Mouse (Mus musculus) lung, postnatal 0 days (tissue): ENCODE measurements at regions not wholly inside any gene's neighbourhood (a gene's known extent, or its start where the extent isn't known, plus 50 kb on each side); places are given as distances from the start of the nearest gene placed in this dataset.

ENCODE experiments used
- ATAC-seq: fragments of 200-750 bp; cut with Nextera tagmentation; 2 replicates; pipeline ENCODE4 v1.8.0; 2017; ENCODE audit warnings: moderate library complexity
- DNase-seq: peaks from one replicate; pipeline ENCODE4 v3.0.0-alpha.2; 2016; ENCODE audit warnings: low spot score
- H3K27ac ChIP-seq: fragments of 300-500 bp; sonication (generic); 2 replicates; pipeline ENCODE4 v1.5.1; 2014; ENCODE audit warnings: antibody characterized with exemption, mild to moderate bottlenecking, low read length, mixed read lengths
- H3K27me3 ChIP-seq: fragments of 300-500 bp; sonication (generic); replicated peaks from 2 replicates; pipeline ENCODE4 v1.6.1; 2014; ENCODE audit warnings: low read length, mixed read lengths; ENCODE audit not compliant: insufficient read depth
- H3K36me3 ChIP-seq: fragments of 300-500 bp; sonication (generic); 2 replicates; pipeline ENCODE4 v1.6.1; 2014; ENCODE audit warnings: low read length, mixed read lengths; ENCODE audit not compliant: insufficient read depth
- H3K4me1 ChIP-seq: fragments of 300-500 bp; sonication (generic); 2 replicates; pipeline ENCODE4 v1.6.1; 2014; ENCODE audit warnings: antibody characterized with exemption, low read depth, low read length, mixed read lengths; ENCODE audit not compliant: insufficient read depth
- H3K4me2 ChIP-seq: fragments of 300-500 bp; sonication (generic); replicated peaks from 2 replicates; pipeline ENCODE4 v1.6.1; 2014; ENCODE audit warnings: low read depth, mild to moderate bottlenecking, low read length, moderate library complexity, mixed read lengths
- H3K4me3 ChIP-seq: fragments of 300-500 bp; sonication (generic); 2 replicates; pipeline ENCODE4 v1.5.1; 2014; ENCODE audit warnings: low read depth, low read length
- H3K9ac ChIP-seq: fragments of 300-500 bp; sonication (generic); replicated peaks from 2 replicates; pipeline ENCODE4 v1.6.1; 2014; ENCODE audit warnings: low read depth, mild to moderate bottlenecking
- H3K9me3 ChIP-seq: fragments of 300-500 bp; sonication (generic); 2 replicates; pipeline ENCODE4 v1.6.1; 2016; ENCODE audit warnings: low read length, mixed read lengths
- CTCF ChIP-seq: IDR thresholded peaks from 2 replicates; pipeline ENCODE4 v1.5.1; 2016; ENCODE audit warnings: antibody characterized with exemption, mild to moderate bottlenecking
- EP300 ChIP-seq: IDR thresholded peaks from 2 replicates; pipeline ENCODE4 v1.6.1; 2016; ENCODE audit warnings: antibody characterized with exemption, mild to moderate bottlenecking, control low read depth
- WGBS: fragments of 180-500 bp; shearing (Covaris S2); extraction: QIAGEN DNeasy Blood & Tissue Kit; methylation state at CpG from one replicate; pipeline ENCODE4 v1.1.7; 2014; 5-methylcytosine and 5-hydroxymethylcytosine counted together

DNA sequence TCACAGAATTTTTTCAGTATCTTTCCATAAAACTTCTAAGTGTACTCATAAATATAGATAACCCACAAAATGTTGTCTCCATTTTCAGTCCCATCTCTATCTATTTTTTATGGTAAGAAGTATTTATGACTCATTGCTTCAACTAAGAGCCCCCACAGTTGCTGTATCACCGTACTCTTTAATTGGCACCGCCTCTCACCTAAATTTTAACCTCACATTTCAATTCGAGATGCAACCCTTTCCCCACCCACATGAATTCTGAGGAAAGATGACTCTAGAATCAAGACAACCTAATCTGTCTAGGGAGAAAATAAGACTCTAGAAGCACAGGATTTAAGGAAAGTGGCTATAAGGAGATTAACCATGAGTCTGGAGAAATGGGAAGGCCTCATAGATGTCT lies 223.7 kb upstream of the Isl1 start:
- Histone ChIP-seq H3K9me3 (no peaks in the 10 kb centered on the region), H3K27me3 (no peaks in the 10 kb centered on the region), H3K4me3 (no peak overlapping the region), H3K36me3 (no peaks in the 10 kb centered on the region), H3K4me2 (no peak overlapping the region), H3K4me1 (no peaks in the 10 kb centered on the region), H3K27ac (no peak overlapping the region), H3K9ac (no peak overlapping the region)
- 74% methylated on average over 3 of the region's 3 CpGs for WGBS
- TF ChIP-seq CTCF, result no peak
- no peak for TF ChIP-seq EP300
- DNase-seq (no peak), ATAC-seq (no peak)

GRCm38 (mm10) chr13:116528289-116528688 lies 218.8 kb upstream of the Isl1 start:
- H3K4me1 ChIP-seq, result no peaks in the 10 kb centered on the region
- no peak overlapping the region for H3K4me3 ChIP-seq
- H3K27me3 ChIP-seq, result no peaks in the 10 kb centered on the region
- no peak overlapping the region for H3K4me2 ChIP-seq
- H3K27ac ChIP-seq, result no peak overlapping the region
- WGBS, result 34% methylated on average over 1 of the region's 1 CpGs
- ATAC-seq (no peak), DNase-seq (no peak)
- no peaks in the 10 kb centered on the region for H3K36me3 ChIP-seq
- TF ChIP-seq CTCF (no peak), EP300 (no peak)
- H3K9ac ChIP-seq, result no peak overlapping the region
- no peaks in the 10 kb centered on the region for H3K9me3 ChIP-seq

GRCm38 (mm10) chr13:116527037-116527436 lies 217.5 kb upstream of the Isl1 start:
- no peak overlapping the region for H3K9ac ChIP-seq
- 53% methylated on average over 7 of the region's 7 CpGs for WGBS
- ATAC-seq (no peak), DNase-seq (no peak)
- H3K4me2 ChIP-seq, result no peak overlapping the region
- TF ChIP-seq CTCF, result no peak
- no peaks in the 10 kb centered on the region for H3K36me3 ChIP-seq
- H3K27me3 ChIP-seq, result no peaks in the 10 kb centered on the region
- no peak overlapping the region for H3K27ac ChIP-seq
- no peak overlapping the region for H3K4me3 ChIP-seq
- H3K4me1 ChIP-seq, result no peaks in the 10 kb centered on the region
- no peaks in the 10 kb centered on the region for H3K9me3 ChIP-seq

DNA sequence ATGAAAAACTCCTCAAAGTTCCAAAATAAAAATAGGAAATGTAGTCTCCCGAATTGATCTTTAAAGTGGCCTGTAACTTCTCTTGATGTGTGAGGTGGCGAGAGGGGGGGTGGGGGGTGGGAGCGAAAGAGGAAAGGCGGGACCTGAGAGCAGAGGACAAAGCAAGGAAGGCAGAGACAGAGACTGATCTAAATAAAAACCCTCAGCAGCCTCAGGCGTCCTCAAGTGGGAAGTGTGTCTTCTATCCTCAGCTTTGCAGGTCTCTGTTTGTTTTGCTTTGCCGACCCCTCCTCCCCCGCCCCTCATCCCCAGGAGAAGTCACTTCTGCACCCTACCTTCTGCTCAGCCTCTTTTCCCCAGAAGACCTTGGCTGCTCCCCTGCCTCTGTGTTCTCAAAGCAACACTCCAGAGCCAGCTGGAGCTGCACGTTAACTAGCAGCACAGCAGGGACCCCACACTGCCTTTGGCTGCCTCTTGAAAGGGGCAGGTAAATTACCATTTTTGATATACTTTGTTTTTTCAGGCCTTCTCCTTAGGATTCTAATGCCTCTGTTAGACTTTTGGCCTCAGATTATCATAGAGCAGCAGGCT lies 214.3 kb upstream of the Isl1 start:
- Histone ChIP-seq H3K36me3 (no peaks in the 10 kb centered on the region), H3K9me3 (no peaks in the 10 kb centered on the region), H3K27me3 (no peaks in the 10 kb centered on the region), H3K9ac (no peak overlapping the region), H3K27ac (no peak overlapping the region), H3K4me2 (no peak overlapping the region), H3K4me3 (no peak overlapping the region), H3K4me1 (no peaks in the 10 kb centered on the region)
- ATAC-seq, result no peak
- DNase-seq, result no peak
- TF ChIP-seq CTCF (no peak), EP300 (no peak)
- 14% methylated on average over 6 of the region's 8 CpGs for WGBS

GRCm38 (mm10) chr13:116514640-116515311 lies 205.3 kb upstream of the Isl1 start:
- Histone ChIP-seq H3K36me3 (no peaks in the 10 kb centered on the region), H3K9me3 (no peaks in the 10 kb centered on the region), H3K27ac (no peak overlapping the region), H3K4me2 (no peak overlapping the region), H3K9ac (no peak overlapping the region), H3K4me1 (no peaks in the 10 kb centered on the region), H3K27me3 (no peaks in the 10 kb centered on the region), H3K4me3 (no peak overlapping the region)
- no peak for ATAC-seq
- no peak for DNase-seq
- 30% methylated on average over 13 of the region's 13 CpGs for WGBS
- TF ChIP-seq CTCF, result no peak
- TF ChIP-seq EP300, result no peak

- ATAC-seq (no peak), DNase-seq (no peak)
- no peaks in the 10 kb centered on the region for H3K4me1 ChIP-seq
- H3K4me2 ChIP-seq, result no peak overlapping the region
- no peaks in the 10 kb centered on the region for H3K9me3 ChIP-seq
- WGBS, result 58% methylated on average over 7 of the region's 7 CpGs
- H3K36me3 ChIP-seq, result no peaks in the 10 kb centered on the region
- no peak overlapping the region for H3K9ac ChIP-seq
- no peak for TF ChIP-seq EP300
- no peak for TF ChIP-seq CTCF
- H3K4me3 ChIP-seq, result no peak overlapping the region
- no peak overlapping the region for H3K27ac ChIP-seq
- H3K27me3 ChIP-seq, result no peaks in the 10 kb centered on the region
Observed at GRCm38 (mm10) chr13:116514256-116514639, 204.8 kb upstream of the Isl1 start.
